Mouse (Mus musculus) heart, adult 2 months (tissue): ENCODE results near the gene Mrps2.

Experiments
- CTCF ChIP-seq: fragments of 200-600 bp; IDR thresholded peaks from 2 replicates; pipeline ENCODE4 v1.8.1; 2022; ENCODE audit warnings: antibody characterized with exemption, mild to moderate bottlenecking, moderate library complexity
- EP300 ChIP-seq: fragments of 200-500 bp; IDR thresholded peaks from 2 replicates; pipeline ENCODE4 v1.6.1; 2011; ENCODE audit warnings: low read depth, low read length, control low read depth; ENCODE audit not compliant: insufficient read depth
- POLR2A ChIP-seq: fragments of 200-500 bp; IDR thresholded peaks from 2 replicates; pipeline ENCODE4 v1.6.1; 2011; ENCODE audit warnings: mild to moderate bottlenecking, low read depth, low read length, control low read depth; ENCODE audit not compliant: insufficient read depth

DNA sequence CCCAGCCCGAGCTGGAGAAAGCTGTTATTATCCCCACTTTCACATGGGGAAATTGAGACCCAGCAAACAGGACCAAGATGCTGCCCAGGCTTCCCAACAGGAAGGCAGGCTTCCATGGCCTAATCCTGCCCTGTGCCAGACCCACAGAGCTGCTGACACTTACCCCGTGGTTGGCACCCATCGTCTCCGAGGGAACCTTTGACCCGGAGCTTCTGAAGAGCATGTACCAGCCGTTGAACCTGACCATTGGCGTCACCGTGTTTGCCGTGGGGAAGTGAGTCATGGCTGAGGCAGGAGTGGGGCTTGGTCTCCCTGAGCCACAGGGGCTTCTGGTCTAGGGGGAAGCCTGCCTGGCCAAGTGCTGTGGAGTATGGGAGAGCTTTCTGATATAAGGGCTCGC, 35.1 kb downstream of the Mrps2 start:
- TF ChIP-seq CTCF (no peak), EP300 (no peak), POLR2A (no peak)
